Mouse (Mus musculus) midbrain, embryonic 12.5 days (tissue): Measurements from ENCODE around the gene Tsfm. TPM values are rescaled to one million over a fixed set of nuclear protein-coding genes. Genes with fewer than 3 reads are reported as not detected.

Experiments used
- ATAC-seq: fragments of 200-750 bp; cut with Nextera tagmentation; 2 replicates; pipeline ENCODE4 v1.8.0; 2017; ENCODE audit warnings: low read depth, moderate TSS enrichment, moderate library complexity; ENCODE audit not compliant: low FRiP score
- H3K27ac ChIP-seq: fragments of 300-500 bp; sonication (generic); replicated peaks from 2 replicates; pipeline ENCODE4 v1.5.1; 2016; ENCODE audit warnings: mild to moderate bottlenecking
- H3K27me3 ChIP-seq: fragments of 300-500 bp; sonication (generic); 2 replicates; pipeline ENCODE4 v1.6.1; 2016; ENCODE audit warnings: mild to moderate bottlenecking
- H3K36me3 ChIP-seq: fragments of 300-500 bp; sonication (generic); 2 replicates; pipeline ENCODE4 v1.6.1; 2016
- H3K4me1 ChIP-seq: fragments of 300-500 bp; sonication (generic); 2 replicates; pipeline ENCODE4 v1.6.1; 2016
- H3K4me2 ChIP-seq: fragments of 300-500 bp; sonication (generic); replicated peaks from 2 replicates; pipeline ENCODE4 v1.6.1; 2016; ENCODE audit warnings: mild to moderate bottlenecking, moderate library complexity
- H3K4me3 ChIP-seq: fragments of 300-500 bp; sonication (generic); 2 replicates; pipeline ENCODE4 v1.5.1; 2016; ENCODE audit warnings: mild to moderate bottlenecking
- H3K9ac ChIP-seq: fragments of 300-500 bp; sonication (generic); replicated peaks from 2 replicates; pipeline ENCODE4 v1.6.1; 2016; ENCODE audit warnings: mild to moderate bottlenecking, moderate library complexity
- H3K9me3 ChIP-seq: fragments of 300-500 bp; sonication (generic); 2 replicates; pipeline ENCODE4 v1.6.1; 2016; ENCODE audit warnings: mild to moderate bottlenecking
- WGBS: fragments of 180-500 bp; shearing (Covaris S2); methylation state at CpG from one replicate; pipeline ENCODE4 v1.1.7; 2016; 5-methylcytosine and 5-hydroxymethylcytosine counted together
- polyA plus RNA-seq: library from polyadenylated mRNA; unstranded; fragments of >200 nt; fragmentation: Nextera tagmentation; extraction: Ambion mirVana; gene quantifications from 2 replicates; pipeline ENCODE4 v1.2.1, GENCODE M21; 2016

The Tsfm gene
- polyA plus RNA-seq, 1 experiment from 2014 or later: 79.2 TPM

DNA sequence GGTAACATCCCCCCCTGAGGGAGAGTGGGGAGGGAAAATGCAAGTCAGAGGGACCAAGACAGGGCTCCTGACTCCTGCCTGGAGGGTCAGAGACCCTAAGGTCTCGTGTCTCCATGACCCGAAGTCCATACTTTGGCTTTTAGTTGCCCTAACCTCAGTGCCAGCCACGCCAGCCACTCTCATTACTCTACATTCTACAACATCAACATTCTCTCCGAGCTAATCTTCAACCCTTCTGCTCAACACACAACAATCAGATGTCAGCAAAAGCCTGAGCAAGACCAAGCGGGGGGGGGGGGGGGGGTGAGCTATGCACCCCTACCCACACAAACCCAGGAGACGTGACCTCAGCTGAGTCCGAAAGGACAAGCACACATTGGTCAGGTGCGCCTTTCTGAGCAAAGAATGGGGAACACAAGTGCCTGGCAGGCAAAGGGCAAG lies 2.7 kb upstream of the Tsfm start:
- Histone ChIP-seq H3K27ac (no peak overlapping the region), H3K36me3 (peaks cover 10% of the 10 kb centered on the region), H3K4me3 (no peak overlapping the region), H3K27me3 (0 out of 2 replicates have a peak, but pooled peaks cover 2% of the 10 kb centered on the region), H3K9me3 (no peaks in the 10 kb centered on the region), H3K4me2 (no peak overlapping the region), H3K4me1 (peaks cover 6% of the 10 kb centered on the region), H3K9ac (no peak overlapping the region)
- 81% methylated on average over 8 of the region's 8 CpGs for WGBS
- ATAC-seq: no peak

DNA sequence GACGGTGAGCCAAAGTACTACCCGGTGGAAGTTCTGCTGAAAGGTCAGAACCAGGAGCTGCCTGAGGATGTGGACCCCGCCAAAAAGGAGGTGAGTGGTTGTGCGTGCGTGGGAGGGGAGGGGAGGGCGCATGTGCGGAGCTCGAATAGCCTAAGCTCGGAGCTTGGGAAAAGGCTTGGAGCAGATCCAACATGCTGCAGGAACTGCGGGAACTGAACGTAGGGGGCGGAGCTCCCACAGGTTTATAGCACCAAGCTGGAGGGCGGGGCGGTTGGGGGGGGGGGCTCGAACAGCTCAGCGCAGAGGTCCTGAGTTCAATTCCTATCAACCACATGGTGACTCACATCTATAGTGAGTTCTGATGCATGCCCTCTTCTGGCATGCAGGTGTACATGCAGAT lies 12.2 kb downstream of the Tsfm start:
- Histone ChIP-seq H3K4me3 (no peak overlapping the region), H3K27me3 (peaks cover 6% of the 10 kb centered on the region; the same call in 1 of the 2 replicates), H3K4me2 (no peak overlapping the region), H3K9ac (no peak overlapping the region), H3K9me3 (no peaks in the 10 kb centered on the region), H3K4me1 (0 out of 2 replicates have a peak, but pooled peaks cover 5% of the 10 kb centered on the region), H3K36me3 (peaks cover 17% of the 10 kb centered on the region), H3K27ac (no peak overlapping the region)
- ATAC-seq: no peak
- WGBS: 81% methylated on average over 16 of the region's 16 CpGs

DNA sequence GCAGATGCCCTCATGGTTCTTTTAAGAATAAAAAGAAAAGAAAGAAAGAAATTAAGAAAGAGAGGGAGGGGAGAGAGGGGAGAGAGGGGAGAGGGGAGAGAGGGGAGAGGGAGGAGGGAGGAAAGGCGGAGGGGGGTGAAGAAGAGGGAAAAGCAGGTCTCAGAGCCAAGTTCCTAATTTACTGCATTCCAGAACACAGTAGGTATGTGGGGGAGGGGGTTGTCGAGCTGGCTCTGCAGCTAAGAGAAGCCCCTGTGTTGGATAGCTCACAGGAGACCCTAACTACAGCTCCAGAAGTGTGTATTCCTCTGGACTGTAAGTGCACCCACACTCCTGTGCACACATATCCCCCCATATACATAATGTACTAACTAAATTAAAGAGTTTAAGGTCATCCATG lies 13.6 kb downstream of the Tsfm start:
- 9% methylated on average over 2 of the region's 2 CpGs for WGBS
- H3K4me2 ChIP-seq: no peak overlapping the region
- no peak for ATAC-seq
- no peaks in the 10 kb centered on the region for H3K9me3 ChIP-seq
- H3K36me3 ChIP-seq: 0 out of 2 replicates have a peak, but pooled peaks cover 5% of the 10 kb centered on the region
- H3K4me1 ChIP-seq: 0 out of 2 replicates have a peak, but pooled peaks cover 5% of the 10 kb centered on the region
- no peak overlapping the region for H3K4me3 ChIP-seq
- peaks cover 6% of the 10 kb centered on the region; the same call in 1 of the 2 replicates for H3K27me3 ChIP-seq
- H3K27ac ChIP-seq: no peak overlapping the region
- H3K9ac ChIP-seq: no peak overlapping the region

DNA sequence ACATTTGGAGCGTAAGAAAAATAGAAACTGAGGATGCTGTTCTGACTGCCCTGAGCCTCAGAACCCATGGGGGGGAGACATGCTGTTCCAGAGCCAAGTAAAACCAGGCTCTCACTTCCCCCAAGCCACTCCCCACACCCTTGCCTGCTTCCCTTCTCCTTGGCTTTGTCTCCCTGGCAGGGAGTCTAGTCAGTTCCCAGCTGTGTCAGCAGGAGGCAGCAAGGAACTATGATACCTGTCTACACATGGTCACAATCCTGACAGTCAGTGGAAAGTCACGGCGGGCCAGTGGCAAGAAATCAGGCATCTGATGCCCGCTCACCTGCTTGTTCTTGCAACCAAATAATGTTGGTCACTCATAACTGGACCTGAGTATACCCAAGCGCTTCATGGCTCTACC lies 14.2 kb downstream of the Tsfm start:
- 0 out of 2 replicates have a peak, but pooled peaks cover 5% of the 10 kb centered on the region for H3K4me1 ChIP-seq
- H3K27me3 ChIP-seq: peaks cover 6% of the 10 kb centered on the region; the same call in 1 of the 2 replicates
- WGBS: 65% methylated on average over 5 of the region's 5 CpGs

DNA sequence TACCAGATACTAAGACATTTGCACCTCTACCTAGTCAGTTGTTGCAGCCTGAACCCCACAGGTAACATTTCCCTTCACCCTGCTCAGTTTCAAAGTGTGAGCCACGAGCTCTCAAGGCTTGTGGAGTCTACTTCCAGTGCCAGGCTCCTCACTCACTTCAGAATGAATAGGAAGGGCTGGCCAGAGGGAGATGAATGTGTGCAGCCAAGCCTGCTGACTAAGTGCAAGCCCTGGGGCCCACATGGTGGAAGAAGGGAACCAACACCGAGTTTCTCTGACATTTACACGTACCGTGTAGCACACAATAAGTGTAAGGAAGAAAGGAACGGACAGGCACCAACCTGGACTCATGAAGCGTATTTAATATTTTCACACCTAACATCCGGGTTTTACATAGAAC lies 26.8 kb downstream of the Tsfm start:
- H3K9me3 ChIP-seq: no peaks in the 10 kb centered on the region
- H3K36me3 ChIP-seq: peaks cover 11% of the 10 kb centered on the region; the same call in 1 of the 2 replicates
- H3K27ac ChIP-seq: no peak overlapping the region
- 70% methylated on average over 7 of the region's 7 CpGs for WGBS
- no peaks in the 10 kb centered on the region for H3K4me1 ChIP-seq
- no peak for ATAC-seq
- H3K27me3 ChIP-seq: no peaks in the 10 kb centered on the region
- H3K4me2 ChIP-seq: no peak overlapping the region
- H3K9ac ChIP-seq: no peak overlapping the region
- no peak overlapping the region for H3K4me3 ChIP-seq

More for the DNA sequence above, 14.2 kb downstream of the Tsfm start:
- no peaks in the 10 kb centered on the region for H3K9me3 ChIP-seq
- no peak for ATAC-seq
- no peak overlapping the region for H3K4me3 ChIP-seq
- H3K36me3 ChIP-seq: no peaks in the 10 kb centered on the region
- H3K9ac ChIP-seq: no peak overlapping the region
- H3K4me2 ChIP-seq: no peak overlapping the region
- no peak overlapping the region for H3K27ac ChIP-seq

DNA sequence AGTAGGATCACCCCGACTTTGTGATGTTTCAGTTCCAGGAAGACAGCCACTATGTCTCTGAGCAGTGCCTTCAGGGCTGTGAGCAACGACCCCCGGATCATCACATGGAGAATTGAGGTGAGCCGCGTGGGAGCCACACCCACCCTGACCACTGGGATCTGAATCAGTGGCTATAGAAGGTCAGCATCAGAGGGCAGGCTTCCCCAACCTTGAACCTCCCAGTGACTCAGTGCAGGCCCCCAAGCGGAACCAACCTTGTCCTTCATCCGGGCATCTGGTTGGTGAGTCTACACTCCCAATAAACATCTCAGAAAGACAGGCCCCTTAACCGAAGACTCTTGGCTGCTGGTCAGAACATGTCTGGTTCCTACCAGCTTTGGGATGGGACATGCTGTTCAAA lies 27.3 kb downstream of the Tsfm start:
- no peak overlapping the region for H3K9ac ChIP-seq
- no peaks in the 10 kb centered on the region for H3K27me3 ChIP-seq
- ATAC-seq: no peak
- H3K9me3 ChIP-seq: no peaks in the 10 kb centered on the region
- H3K4me2 ChIP-seq: no peak overlapping the region
- 88% methylated on average over 8 of the region's 8 CpGs for WGBS
- no peak overlapping the region for H3K27ac ChIP-seq
- no peak overlapping the region for H3K4me3 ChIP-seq
- no peaks in the 10 kb centered on the region for H3K4me1 ChIP-seq
- peaks cover 15% of the 10 kb centered on the region for H3K36me3 ChIP-seq

DNA sequence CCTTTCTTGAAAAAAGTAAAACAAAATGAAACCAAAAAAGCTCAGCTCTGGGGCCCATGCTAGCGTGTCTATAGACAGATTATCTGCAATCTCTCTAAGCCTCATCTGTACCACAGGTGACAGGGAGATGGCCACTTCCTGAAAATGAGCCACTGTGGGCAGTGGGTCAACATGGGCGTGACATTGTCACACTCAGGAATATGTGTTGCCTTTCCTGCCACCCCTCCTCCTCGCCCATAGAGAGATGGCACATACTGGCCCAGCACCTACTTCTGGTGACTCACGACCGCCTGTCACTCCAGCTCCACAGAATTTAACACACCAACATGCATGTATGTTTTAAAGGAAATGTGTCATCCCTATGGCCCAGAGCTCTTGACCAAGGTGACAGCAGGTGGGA lies 27.9 kb downstream of the Tsfm start:
- no peaks in the 10 kb centered on the region for H3K4me1 ChIP-seq

DNA sequence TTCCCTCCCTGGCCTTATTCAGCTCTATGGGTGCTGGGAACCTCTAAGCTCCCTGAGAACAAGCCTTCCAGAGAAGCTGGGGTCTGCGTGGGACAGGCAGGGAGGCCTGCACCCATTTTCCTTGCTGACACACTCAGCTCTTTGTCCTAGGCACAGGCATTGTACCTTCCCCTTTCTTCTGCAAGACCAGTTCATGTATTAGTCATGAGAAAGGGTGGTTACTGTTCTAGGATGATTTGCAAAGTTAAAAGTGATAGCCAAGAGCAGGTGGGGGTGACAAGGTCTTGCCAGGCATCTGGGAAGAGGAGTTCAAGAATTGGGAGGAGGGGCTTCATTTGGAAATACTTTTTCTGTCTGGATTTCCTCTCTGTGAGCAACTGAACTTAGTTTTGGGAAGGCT lies 28.6 kb downstream of the Tsfm start:
- 72% methylated on average over 1 of the region's 1 CpGs for WGBS
- no peaks in the 10 kb centered on the region for H3K4me1 ChIP-seq

More for the DNA sequence above, 27.9 kb downstream of the Tsfm start:
- Histone ChIP-seq H3K36me3 (peaks cover 21% of the 10 kb centered on the region), H3K27me3 (no peaks in the 10 kb centered on the region), H3K27ac (no peak overlapping the region), H3K4me2 (no peak overlapping the region), H3K9me3 (no peaks in the 10 kb centered on the region), H3K9ac (no peak overlapping the region), H3K4me3 (no peak overlapping the region)
- ATAC-seq: no peak
- 90% methylated on average over 5 of the region's 5 CpGs for WGBS

DNA sequence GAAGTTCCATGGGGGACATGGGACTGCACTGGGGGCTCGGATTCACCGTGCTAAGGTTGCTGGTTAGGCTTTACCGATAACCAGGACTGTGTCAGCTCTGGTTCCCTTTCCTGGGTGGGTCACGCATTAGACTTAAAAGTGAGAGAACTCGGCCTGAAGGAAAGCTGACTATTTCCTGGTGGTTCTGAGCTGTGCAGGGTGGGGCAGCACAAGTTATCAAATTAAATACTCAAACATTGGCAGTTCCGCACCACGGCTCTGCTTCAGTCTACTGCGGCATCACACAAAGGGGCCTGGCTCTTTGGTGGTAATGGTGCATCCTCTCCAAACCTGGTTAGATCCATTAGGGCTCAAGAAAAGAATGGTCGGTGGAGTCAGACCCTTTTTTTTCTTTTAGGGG lies 29.3 kb downstream of the Tsfm start:
- no peak overlapping the region for H3K4me2 ChIP-seq
- no peak overlapping the region for H3K4me3 ChIP-seq
- WGBS: 87% methylated on average over 9 of the region's 9 CpGs
- no peaks in the 10 kb centered on the region for H3K9me3 ChIP-seq
- peaks cover 29% of the 10 kb centered on the region for H3K36me3 ChIP-seq
- H3K27me3 ChIP-seq: no peaks in the 10 kb centered on the region
- no peak for ATAC-seq
- no peak overlapping the region for H3K27ac ChIP-seq
- no peak overlapping the region for H3K9ac ChIP-seq
- no peaks in the 10 kb centered on the region for H3K4me1 ChIP-seq

More for the DNA sequence above, 28.6 kb downstream of the Tsfm start:
- H3K27me3 ChIP-seq: no peaks in the 10 kb centered on the region
- peaks cover 28% of the 10 kb centered on the region for H3K36me3 ChIP-seq
- H3K9me3 ChIP-seq: no peaks in the 10 kb centered on the region
- no peak overlapping the region for H3K4me2 ChIP-seq
- H3K9ac ChIP-seq: no peak overlapping the region; the same call in 1 of the 2 replicates
- ATAC-seq: no peak
- no peak overlapping the region for H3K27ac ChIP-seq
- H3K4me3 ChIP-seq: no peak overlapping the region

DNA sequence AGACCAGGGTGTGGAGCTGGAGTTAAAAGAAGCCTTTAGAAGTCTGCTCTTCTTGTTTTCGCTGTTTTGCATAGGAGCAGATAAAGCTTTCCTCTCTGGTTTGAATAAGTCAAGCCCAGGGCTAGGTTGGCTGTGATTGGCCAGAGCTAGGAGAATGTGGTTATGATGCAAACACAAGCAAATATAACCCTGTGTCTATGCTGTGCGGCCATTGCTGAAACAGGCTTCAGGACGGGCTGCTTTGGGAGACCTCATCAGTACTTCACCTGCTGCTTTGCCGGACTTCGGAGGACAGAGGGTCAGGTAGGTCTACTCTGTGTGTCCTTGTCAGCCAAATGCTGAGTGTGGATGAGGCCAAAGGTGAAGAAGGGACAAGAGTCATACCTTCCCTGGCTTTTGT lies 30.1 kb downstream of the Tsfm start, which contains the start of gene Avil:
Avil (plus strand) TSS at position 181 of the 400 bp plus-strand sequence.
- whole genome bisulfite sequencing: 92% methylated on average over 5 of the region's 5 CpGs
- H3K27me3 ChIP-seq: no peaks in the 10 kb centered on the region

DNA sequence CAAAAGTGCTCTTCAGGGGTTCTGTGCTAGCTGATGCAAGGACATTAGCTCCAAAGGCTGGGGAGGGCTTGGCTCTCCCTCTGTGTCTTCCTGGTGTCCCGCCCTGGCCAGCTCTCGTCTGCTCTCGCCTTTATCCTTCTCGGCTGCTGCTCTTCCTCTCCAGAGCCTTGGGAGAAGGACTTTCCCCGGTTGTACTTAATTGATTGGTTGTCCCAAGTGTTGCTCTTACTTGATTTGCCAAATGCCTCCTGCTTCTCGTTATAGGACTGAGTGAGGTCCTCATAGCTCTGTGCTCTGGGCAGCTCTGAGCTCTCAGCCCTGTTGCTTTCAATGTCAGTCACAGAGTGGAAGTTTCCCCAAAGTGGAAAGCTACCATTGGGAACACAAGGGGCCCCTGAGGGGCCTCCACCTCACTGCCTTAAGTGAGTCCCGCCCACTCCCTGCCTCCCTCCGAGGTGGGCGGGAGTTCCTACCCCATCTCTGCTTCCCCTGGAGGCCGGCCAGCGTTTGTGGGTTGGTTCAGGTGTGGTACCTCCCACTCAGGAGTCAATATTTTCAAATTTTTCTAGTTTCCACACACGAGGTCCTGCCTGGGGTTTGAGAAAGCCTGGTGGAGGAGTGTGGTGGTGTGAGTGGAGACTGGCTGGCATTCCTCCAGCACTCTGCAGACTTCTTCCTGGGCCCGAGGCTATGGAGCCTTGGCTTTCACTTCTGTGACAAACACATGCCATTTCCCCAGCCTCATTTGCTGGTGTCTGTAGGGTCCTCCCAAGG lies 33.1 kb downstream of the Tsfm start:
- Histone ChIP-seq H3K27ac (no peak overlapping the region), H3K4me1 (no peaks in the 10 kb centered on the region), H3K4me3 (no peak overlapping the region), H3K27me3 (no peaks in the 10 kb centered on the region), H3K36me3 (peaks cover 66% of the 10 kb centered on the region), H3K4me2 (no peak overlapping the region), H3K9ac (no peak overlapping the region), H3K9me3 (no peaks in the 10 kb centered on the region)
- ATAC-seq: no peak
- 82% methylated on average over 13 of the region's 13 CpGs for WGBS

More for the DNA sequence above, 30.1 kb downstream of the Tsfm start, which contains the start of gene Avil:
- Histone ChIP-seq H3K4me1 (no peaks in the 10 kb centered on the region), H3K36me3 (peaks cover 36% of the 10 kb centered on the region), H3K9ac (no peak within 1 kb of the TSS), H3K4me2 (no peak within 1 kb of the TSS), H3K4me3 (no peak within 1 kb of the TSS), H3K9me3 (no peaks in the 10 kb centered on the region), H3K27ac (no peak within 1 kb of the TSS)
- no peak for ATAC-seq

DNA sequence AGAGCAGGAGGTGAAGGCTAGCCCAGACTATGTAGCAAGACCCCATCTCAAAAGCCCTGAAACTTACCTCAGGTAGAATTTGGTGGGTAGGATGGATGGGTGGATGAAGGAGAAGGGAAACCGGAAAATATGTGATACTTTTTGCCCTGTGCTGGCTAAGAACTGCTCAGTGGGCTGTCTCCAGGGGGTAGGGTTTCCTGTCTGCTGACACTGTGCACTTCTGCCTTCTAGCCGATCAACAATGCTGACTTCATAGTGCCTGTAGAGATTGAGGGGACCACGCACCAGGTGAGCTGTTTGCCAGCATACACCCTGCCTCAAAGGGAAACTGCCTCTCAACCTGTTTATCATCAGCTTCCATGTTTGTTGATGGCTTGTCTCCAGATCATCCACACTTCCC lies 37.0 kb downstream of the Tsfm start:
- no peaks in the 10 kb centered on the region for H3K9me3 ChIP-seq
- peaks cover 10% of the 10 kb centered on the region for H3K4me1 ChIP-seq
- 96% methylated on average over 3 of the region's 3 CpGs for WGBS
- no peak overlapping the region for H3K4me2 ChIP-seq
- no peak overlapping the region for H3K4me3 ChIP-seq
- no peak for ATAC-seq
- H3K36me3 ChIP-seq: peaks cover 62% of the 10 kb centered on the region
- no peaks in the 10 kb centered on the region for H3K27me3 ChIP-seq
- no peak overlapping the region for H3K27ac ChIP-seq
- H3K9ac ChIP-seq: no peak overlapping the region
